Mouse (Mus musculus): Measurements from ENCODE around the gene Fam166b.

Fam166b gene

GRCm38 (mm10) chr4:43381408-43382154 lies 47.4 kb downstream of the Fam166b start, which contains the start of gene Rusc2:
Gene Rusc2, plus strand, starts transcription at chr4:43381979.
- DNase-seq (ENCODE audit: low spot score) = peak; percentile 72

- DNase-seq (ENCODE audit: low spot score) = no peak
Observed at GRCm38 (mm10) chr4:43380951-43381350, 48.0 kb downstream of the Fam166b start.

GRCm38 (mm10) chr4:43379601-43380000 lies 49.3 kb downstream of the Fam166b start:
- no peak for DNase-seq (ENCODE audit: low spot score)

Data from yolk sac, embryonic 10.5 days (tissue).